Mouse (Mus musculus) CD4-positive helper T cell, adult 2 months (primary cell): Measurements from ENCODE around the gene Mrps26.
A peak's percentile ranks its signal among the peaks of the same experiment; 100 is the strongest.
"Not testable (repeated sequence)": the region's sequence is repeated elsewhere in the genome, so short reads cannot be mapped to it uniquely, and the experiment has no call there.

ENCODE experiments used
- DNase-seq: peaks from one replicate; pipeline ENCODE4 v3.0.0-alpha.2; 2012; ENCODE audit warnings: low read depth, missing footprints, low spot score

Mrps26 gene

GRCm38 (mm10) chr2:130563212-130564055 lies at the start of gene Mrps26:
Gene Mrps26 (plus strand): TSS chr2:130563742.
- peak; percentile 93 for DNase-seq

- no peak for DNase-seq
Measured at GRCm38 (mm10) chr2:130513907-130514306, 49.6 kb upstream of the Mrps26 start.

- DNase-seq, result no peak
Measured at GRCm38 (mm10) chr2:130515791-130516190, 47.8 kb upstream of the Mrps26 start.

- DNase-seq, result no peak
Measured at GRCm38 (mm10) chr2:130521927-130522326, 41.6 kb upstream of the Mrps26 start.

GRCm38 (mm10) chr2:130525480-130525879 lies 38.1 kb upstream of the Mrps26 start:
- not testable (repeated sequence) for DNase-seq

- no peak for DNase-seq
Measured at GRCm38 (mm10) chr2:130528457-130528856, 35.1 kb upstream of the Mrps26 start.

GRCm38 (mm10) chr2:130529290-130529689 lies 34.3 kb upstream of the Mrps26 start:
- DNase-seq, result no peak

GRCm38 (mm10) chr2:130529925-130530324 lies 33.6 kb upstream of the Mrps26 start:
- DNase-seq, result no peak

GRCm38 (mm10) chr2:130532201-130532600 lies 31.3 kb upstream of the Mrps26 start:
- DNase-seq, result peak; percentile 6

- no peak for DNase-seq
Measured at GRCm38 (mm10) chr2:130535017-130535416, 28.5 kb upstream of the Mrps26 start.

- DNase-seq, result no peak
Measured at GRCm38 (mm10) chr2:130536890-130537289, 26.7 kb upstream of the Mrps26 start.

- peak; percentile 66 for DNase-seq
Measured at GRCm38 (mm10) chr2:130538876-130539546, 24.5 kb upstream of the Mrps26 start.

GRCm38 (mm10) chr2:130540266-130540665 lies 23.3 kb upstream of the Mrps26 start:
- peak; percentile 41 for DNase-seq

GRCm38 (mm10) chr2:130546957-130547356 lies 16.6 kb upstream of the Mrps26 start:
- no peak for DNase-seq

- peak; percentile 68 for DNase-seq
Measured at GRCm38 (mm10) chr2:130554841-130555240, 8.7 kb upstream of the Mrps26 start.

- DNase-seq, result no peak
Measured at GRCm38 (mm10) chr2:130556292-130556691, 7.2 kb upstream of the Mrps26 start.

GRCm38 (mm10) chr2:130557462-130557861 lies 6.1 kb upstream of the Mrps26 start:
- no peak for DNase-seq

- DNase-seq, result no peak
Measured at GRCm38 (mm10) chr2:130558015-130558414, 5.5 kb upstream of the Mrps26 start.

- DNase-seq, result no peak
Measured at GRCm38 (mm10) chr2:130564063-130564462, 521 bp downstream of the Mrps26 start.

- DNase-seq, result no peak
Measured at GRCm38 (mm10) chr2:130564983-130565382, 1.4 kb downstream of the Mrps26 start.

- DNase-seq, result no peak
Measured at GRCm38 (mm10) chr2:130568921-130569320, 5.4 kb downstream of the Mrps26 start.

- no peak for DNase-seq
Measured at GRCm38 (mm10) chr2:130569926-130570325, 6.4 kb downstream of the Mrps26 start.

- no peak for DNase-seq
Measured at GRCm38 (mm10) chr2:130574960-130575359, 11.4 kb downstream of the Mrps26 start.
